Mouse (Mus musculus): ENCODE results near the gene Sdc3.

Gene Sdc3

DNA sequence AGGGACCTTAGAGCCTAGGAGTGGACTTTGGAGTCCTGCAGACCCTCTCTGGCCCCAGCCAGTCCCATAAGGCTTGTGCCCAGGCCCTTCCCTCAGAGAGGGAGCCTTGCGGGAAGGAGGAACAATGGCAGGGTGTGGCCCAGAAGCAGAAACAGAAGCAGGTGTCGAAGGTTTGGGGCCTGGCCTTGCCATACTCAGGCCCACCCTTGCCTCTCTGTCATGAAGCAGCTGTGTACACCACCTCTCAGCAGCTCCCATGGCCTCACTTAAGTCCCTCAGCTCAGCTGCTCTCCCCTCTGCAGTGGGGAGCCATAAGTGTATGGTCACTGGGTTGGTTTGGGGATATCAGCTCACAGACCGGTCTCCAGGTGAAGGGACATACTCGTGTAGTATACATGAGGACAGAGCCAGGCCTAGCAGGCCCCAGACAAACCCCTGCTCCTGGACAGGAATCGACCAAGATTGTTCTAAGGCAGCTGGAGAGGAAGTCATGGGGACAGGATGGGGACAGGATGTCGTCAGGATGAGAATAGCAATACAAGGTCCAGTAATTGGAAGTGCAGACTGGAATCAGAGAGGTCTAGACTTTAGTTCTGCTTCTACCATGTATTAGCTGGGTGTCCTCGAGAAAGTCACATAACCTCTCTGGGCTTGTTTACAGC lies 28.4 kb downstream of the Sdc3 start:
- no peak for DNase-seq (ENCODE audit: low read depth, low spot score)

GRCm38 (mm10) chr4:130828851-130829673 lies 36.7 kb downstream of the Sdc3 start:
- no peak for DNase-seq (ENCODE audit: low read depth, low spot score)

DNA sequence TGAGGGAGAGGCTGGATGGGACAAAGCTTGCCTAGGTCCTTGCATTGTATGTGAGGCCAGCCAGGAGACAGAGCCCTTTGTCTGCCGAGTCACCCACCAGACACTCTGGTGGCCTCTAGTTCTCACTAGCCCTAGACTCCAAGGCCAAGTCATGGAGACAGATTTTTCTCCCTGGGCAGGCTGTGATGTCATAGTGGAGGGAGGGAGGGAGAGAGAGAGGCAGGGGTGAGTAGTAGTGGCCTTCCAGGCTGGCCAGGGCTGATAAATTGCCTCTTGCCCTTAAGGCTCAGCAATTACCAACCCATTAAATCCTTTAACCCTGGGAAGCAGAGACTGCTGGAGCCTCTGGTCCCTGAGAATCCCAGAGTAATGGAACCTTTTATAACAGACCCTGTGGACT lies 41.8 kb downstream of the Sdc3 start:
- no peak for DNase-seq (ENCODE audit: low read depth, low spot score)

DNA sequence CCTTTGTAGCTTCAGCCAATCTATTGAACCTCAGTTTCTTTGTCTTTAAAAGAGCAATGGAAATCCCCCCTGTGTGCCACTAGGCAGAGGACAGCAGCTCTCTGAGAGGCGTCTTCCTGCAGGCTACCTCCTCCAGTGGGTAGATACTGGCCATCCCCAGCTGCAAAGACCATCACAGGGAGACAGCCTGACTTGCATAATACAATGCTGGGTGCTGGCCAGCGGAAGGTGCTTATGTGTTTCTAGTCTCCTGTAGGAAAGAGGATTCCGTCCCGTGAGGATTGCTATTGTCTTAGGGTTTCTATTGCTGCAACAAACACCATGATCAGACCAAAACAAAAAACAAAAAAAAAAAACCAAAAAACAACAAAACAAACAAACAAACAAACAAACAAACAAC lies 43.2 kb downstream of the Sdc3 start:
- DNase-seq (ENCODE audit: low read depth, low spot score), result no peak

GRCm38 (mm10) chr4:130836281-130837061 lies 44.1 kb downstream of the Sdc3 start:
- DNase-seq (ENCODE audit: low read depth, low spot score), result no peak

DNA sequence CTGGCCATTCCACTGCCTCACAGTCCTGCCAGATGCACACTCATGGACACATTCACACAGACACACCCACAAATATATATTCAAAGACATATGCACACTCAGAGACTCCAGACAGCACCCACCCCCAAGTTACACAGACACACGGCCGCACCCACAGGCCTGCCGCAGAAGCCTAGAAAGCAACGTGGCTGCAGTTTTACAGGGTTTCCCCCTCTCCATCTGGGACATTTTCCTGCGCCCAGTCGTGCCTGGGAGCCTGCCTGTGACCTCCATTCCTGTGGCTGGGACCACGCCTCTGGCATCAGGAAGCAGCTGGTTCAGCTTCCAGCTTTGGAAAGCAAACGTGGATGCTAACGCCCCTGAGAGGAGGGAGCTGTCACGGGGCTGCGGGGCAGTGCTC lies 46.2 kb downstream of the Sdc3 start:
- DNase-seq (ENCODE audit: low read depth, low spot score), result no peak

DNA sequence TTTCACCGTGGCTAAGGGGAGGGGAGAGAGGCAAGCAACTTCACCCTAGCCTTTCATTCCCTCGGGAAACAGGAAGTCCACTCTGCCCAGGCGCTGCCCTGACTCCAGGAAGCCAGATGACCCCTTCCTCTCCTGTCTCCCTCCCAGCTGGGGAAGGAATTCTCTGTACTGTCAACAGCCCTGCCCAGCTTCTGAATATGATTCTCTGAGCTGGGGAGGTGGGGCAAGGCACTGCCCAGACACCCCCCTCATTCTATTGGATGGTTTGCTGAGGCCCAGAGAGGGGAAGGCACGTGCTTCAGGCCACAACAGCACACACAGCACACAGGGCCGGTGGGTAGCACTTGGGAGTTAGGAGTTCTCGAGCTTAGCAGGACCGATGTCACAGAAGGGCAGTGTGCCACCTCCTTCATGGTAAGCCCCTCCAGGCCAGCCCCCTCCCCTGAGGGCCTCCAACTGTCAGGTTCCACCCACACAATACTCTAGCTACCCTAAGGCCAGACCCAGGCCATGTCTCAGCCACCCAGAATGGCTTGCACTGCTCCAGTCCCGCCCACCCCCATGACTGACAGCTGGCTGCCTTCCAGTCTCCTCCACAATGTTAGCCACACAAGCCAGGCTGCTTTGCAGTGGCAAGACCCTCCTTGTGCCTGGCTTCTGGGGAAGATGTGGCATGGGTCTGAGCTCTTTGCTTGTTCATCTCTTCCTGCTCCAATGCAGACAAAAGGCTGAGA lies 48.9 kb downstream of the Sdc3 start:
- no peak for DNase-seq (ENCODE audit: low read depth, low spot score)

DNA sequence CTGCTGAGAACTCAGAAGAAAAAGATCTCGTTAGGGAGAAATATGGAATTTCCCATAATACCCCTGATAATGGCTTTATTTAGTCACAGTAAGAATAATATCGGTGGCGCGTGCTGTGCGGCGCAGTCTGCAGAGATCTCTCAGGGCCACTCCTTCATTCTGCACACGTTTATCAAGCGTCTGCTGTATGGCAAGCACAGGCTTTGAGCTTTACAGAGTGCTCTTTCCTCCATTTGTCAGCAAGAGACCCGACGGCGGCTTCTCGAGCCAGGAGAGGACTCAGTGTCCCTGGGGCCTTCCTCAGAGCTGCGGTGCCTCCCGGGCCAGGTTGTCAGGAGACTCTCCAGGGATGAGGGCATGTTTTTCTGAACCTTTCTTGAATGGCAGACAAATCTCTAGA lies 56.5 kb downstream of the Sdc3 start:
- no peak for DNase-seq (ENCODE audit: low read depth, low spot score)

GRCm38 (mm10) chr4:130857661-130858060 lies 65.3 kb downstream of the Sdc3 start:
- no peak for DNase-seq (ENCODE audit: low read depth, low spot score)

DNA sequence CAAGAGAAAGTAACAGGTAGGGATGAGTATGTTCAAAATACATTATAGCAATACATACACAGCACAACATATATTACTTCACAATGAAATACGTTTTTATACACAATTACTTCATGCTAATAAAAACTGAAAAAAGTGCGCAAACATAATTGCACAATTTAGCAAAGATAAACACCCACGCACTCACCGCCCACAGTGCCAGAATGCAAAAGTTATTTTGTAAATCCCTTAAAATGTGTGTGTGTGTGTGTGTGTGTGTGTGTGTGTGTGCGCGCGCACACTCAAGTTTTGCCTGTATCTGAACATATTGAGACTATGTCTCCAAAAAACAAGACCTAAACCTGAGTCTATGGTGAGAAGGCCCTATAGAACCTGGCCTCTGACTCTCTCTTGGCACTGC lies 66.5 kb downstream of the Sdc3 start:
- no peak for DNase-seq (ENCODE audit: low read depth, low spot score)

DNA sequence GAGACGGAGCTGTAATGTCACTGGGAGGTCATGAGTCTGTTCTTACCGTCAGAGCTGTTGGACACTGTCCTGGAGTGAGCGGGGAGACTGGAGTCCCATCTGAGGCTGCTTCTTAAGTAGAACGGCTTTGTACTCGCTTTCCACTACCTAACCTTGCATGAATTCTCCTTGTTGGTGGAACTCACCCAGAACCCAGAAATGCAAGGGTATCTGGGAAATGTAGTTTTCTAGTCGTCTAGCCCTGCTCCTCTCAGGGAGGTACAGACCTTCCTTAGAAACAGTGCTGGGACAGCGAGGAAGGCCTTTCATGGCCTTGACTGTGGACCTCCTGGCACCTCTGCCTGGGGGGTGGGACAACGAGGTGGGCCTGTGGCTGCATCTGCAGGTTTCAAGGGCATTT lies 67.1 kb downstream of the Sdc3 start:
- DNase-seq (ENCODE audit: low read depth, low spot score), result no peak

- no peak for DNase-seq (ENCODE audit: low read depth, low spot score)
Measured at GRCm38 (mm10) chr4:130860902-130861652, 68.7 kb downstream of the Sdc3 start.

DNA sequence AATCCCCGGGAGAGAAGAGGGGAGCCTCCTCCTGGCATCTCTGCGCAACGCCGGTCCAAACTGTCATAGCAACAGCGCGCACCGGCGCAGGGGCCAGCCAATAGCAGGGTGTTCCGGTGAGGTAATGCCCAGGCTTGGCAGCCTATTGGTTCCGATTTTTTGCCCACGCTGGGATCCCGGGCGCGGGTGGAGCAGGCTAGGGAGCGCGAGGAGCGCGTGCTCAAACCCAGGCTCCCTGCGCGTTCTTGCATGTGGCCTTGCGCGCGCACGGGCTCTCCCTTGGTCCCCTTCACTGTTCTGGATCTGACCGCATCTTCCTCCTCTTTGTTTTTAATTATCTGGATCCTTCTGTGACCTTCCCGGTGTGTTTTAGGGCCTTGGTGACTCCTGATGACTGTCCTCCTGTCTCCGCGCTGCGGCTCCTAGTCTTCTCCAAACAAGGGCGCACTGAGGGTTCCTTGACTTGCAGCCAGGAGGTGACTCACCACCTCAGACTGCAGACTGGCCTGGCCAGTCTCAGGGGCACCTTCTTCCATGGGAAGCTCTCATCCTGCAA lies 69.4 kb downstream of the Sdc3 start:
- no peak for DNase-seq (ENCODE audit: low read depth, low spot score)

GRCm38 (mm10) chr4:130862538-130862937 lies 70.2 kb downstream of the Sdc3 start:
- no peak for DNase-seq (ENCODE audit: low read depth, low spot score)

DNA sequence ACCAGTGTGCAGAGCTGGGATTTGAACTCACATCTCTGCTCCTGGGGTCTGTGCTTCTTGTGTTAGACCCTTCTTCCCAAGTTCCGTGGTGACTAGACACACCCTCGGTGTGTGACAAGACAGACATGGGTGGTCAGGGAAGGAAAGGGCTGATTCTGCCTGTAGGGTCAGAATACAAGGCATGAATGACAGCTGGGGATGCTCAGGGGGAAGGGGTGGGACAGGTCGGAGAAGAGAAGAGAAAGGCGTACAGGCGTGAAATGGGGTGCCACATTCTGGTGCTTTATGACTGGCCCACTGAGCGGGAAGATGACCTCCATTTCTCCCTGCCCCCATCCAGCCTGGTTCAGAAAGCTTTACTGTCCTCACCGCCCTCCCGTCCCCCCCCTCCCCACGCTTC lies 73.1 kb downstream of the Sdc3 start:
- DNase-seq (ENCODE audit: low read depth, low spot score), result no peak

- no peak for DNase-seq (ENCODE audit: low read depth, low spot score)
Measured at GRCm38 (mm10) chr4:130865901-130866371, 73.6 kb downstream of the Sdc3 start.

GRCm38 (mm10) chr4:130867940-130868339 lies 75.6 kb downstream of the Sdc3 start:
- DNase-seq (ENCODE audit: low read depth, low spot score), result no peak

- no peak for DNase-seq (ENCODE audit: low read depth, low spot score)
Measured at GRCm38 (mm10) chr4:130868803-130869202, 76.5 kb downstream of the Sdc3 start.

DNA sequence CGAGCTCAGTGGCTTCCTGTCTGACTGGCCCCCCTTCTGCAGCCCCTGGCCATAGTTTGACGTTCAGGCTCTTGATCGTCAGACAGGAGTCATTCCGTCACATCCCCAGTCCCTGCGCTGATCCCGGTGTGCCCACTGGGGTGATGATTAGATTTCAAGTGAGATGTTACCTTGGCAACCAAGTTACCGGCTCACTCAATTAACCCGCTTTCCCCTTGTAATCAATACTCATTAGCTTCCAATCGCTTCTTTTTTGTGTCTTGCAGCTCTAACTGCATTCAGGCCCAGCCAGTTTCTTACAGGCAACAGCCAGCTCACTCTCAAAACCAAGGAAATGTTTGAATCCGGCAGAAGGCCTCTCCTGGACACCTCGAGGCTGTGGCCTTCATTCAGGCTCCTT lies 80.1 kb downstream of the Sdc3 start:
- no peak for DNase-seq (ENCODE audit: low read depth, low spot score)

GRCm38 (mm10) chr4:130873440-130873839 lies 81.1 kb downstream of the Sdc3 start:
- DNase-seq (ENCODE audit: low read depth, low spot score), result no peak

GRCm38 (mm10) chr4:130874601-130875000 lies 82.3 kb downstream of the Sdc3 start:
- DNase-seq (ENCODE audit: low read depth, low spot score), result no peak

All from CD4-positive helper T cell, adult 2 months (primary cell).